Mouse (Mus musculus): ENCODE results near the gene Gm16429. TPM values are rescaled to one million over a fixed set of nuclear protein-coding genes. Genes with fewer than 3 reads are reported as not detected.
"Not testable (repeated sequence)": the region's sequence is repeated elsewhere in the genome, so short reads cannot be mapped to it uniquely, and the experiment has no call there.

The Gm16429 gene
- total RNA-seq (2021): not detected
- long read RNA-seq, experiment 1: 0 reads
- long read RNA-seq, experiment 2: 0 reads

GRCm38 (mm10) chr5:93928952-93929351 lies at the start of gene Gm16429:
TSS of gene Gm16429 (minus strand) at chr5:93929052.
- not testable (repeated sequence) for H3K27ac ChIP-seq; H3K4me3 ChIP-seq; DNase-seq (ENCODE audit: low spot score in 2 of 2)

Other genes starting within 250 kb of the Gm16429 start
- gene Gm7792, start 85.3 kb downstream of the Gm16429 start, total RNA-seq (2021): not detected
- not detected for gene BC061212, start 141.5 kb upstream of the Gm16429 start, total RNA-seq (2021)
- not detected for gene Gm6351, start 147.3 kb upstream of the Gm16429 start, total RNA-seq (2021)

All from layer of hippocampus, adult 2 months (tissue).